Mouse (Mus musculus) heart, embryonic 12.5 days (tissue): ENCODE measurements around the gene Atg16l1. TPM values are rescaled to one million over a fixed set of nuclear protein-coding genes. Genes with fewer than 3 reads are reported as not detected.

ENCODE experiments used
- ATAC-seq: fragments of 200-750 bp; cut with Nextera tagmentation; 2 replicates; pipeline ENCODE4 v1.8.0; 2017; ENCODE audit warnings: moderate TSS enrichment, moderate library complexity; ENCODE audit not compliant: insufficient number of reproducible peaks, low FRiP score
- H3K27ac ChIP-seq: fragments of 300-500 bp; sonication (generic); 2 replicates; pipeline ENCODE4 v1.5.1; 2016; ENCODE audit warnings: mild to moderate bottlenecking, moderate library complexity; ENCODE audit not compliant: poor library complexity, severe bottlenecking
- H3K27me3 ChIP-seq: fragments of 300-500 bp; sonication (generic); replicated peaks from 2 replicates; pipeline ENCODE4 v1.6.1; 2016; ENCODE audit warnings: mild to moderate bottlenecking, moderate library complexity
- H3K36me3 ChIP-seq: fragments of 300-500 bp; sonication (generic); 2 replicates; pipeline ENCODE4 v1.6.1; 2016; ENCODE audit warnings: mild to moderate bottlenecking, moderate library complexity
- H3K4me1 ChIP-seq: fragments of 300-500 bp; sonication (generic); replicated peaks from 2 replicates; pipeline ENCODE4 v1.6.1; 2016; ENCODE audit warnings: mild to moderate bottlenecking
- H3K4me2 ChIP-seq: fragments of 300-500 bp; sonication (generic); 2 replicates; pipeline ENCODE4 v1.6.1; 2016; ENCODE audit warnings: mild to moderate bottlenecking, moderate library complexity
- H3K4me3 ChIP-seq: fragments of 300-500 bp; sonication (generic); 2 replicates; pipeline ENCODE4 v1.5.1; 2016; ENCODE audit warnings: mild to moderate bottlenecking
- H3K9ac ChIP-seq: fragments of 300-500 bp; sonication (generic); 2 replicates; pipeline ENCODE4 v1.6.1; 2016; ENCODE audit warnings: mild to moderate bottlenecking, moderate library complexity
- H3K9me3 ChIP-seq: fragments of 300-500 bp; sonication (generic); replicated peaks from 2 replicates; pipeline ENCODE4 v1.6.1; 2016; ENCODE audit warnings: mild to moderate bottlenecking, moderate library complexity
- WGBS: fragments of 180-500 bp; shearing (Covaris S2); methylation state at CpG from one replicate; pipeline ENCODE4 v1.1.7; 2016; 5-methylcytosine and 5-hydroxymethylcytosine counted together
- polyA plus RNA-seq: library from polyadenylated mRNA; unstranded; fragments of >200 nt; fragmentation: Nextera tagmentation; extraction: Ambion mirVana; gene quantifications from 2 replicates; pipeline ENCODE4 v1.2.1, GENCODE M21; 2016

The Atg16l1 gene
- polyA plus RNA-seq, 1 experiment from 2014 or later: 30.5 TPM

DNA sequence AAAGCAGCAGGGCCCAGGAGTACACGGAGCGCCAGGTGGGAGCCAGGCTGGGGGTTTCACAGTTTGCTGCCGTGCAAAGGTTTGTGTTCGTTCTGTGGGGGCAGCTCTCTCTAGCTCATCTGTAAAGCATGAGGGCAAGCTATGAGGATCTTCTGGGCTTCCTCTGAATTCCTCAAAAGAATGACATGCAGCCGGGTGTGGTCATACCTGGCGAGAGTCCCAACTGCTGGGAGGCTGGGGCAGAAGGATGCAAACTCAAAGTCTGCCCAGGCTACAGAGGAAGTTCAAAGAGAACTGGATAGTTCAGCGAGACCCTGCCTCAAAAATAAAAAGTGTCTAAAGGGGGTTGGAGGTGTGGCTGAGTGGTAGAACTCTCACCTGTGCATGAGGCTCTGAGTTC, 25.4 kb upstream of the Atg16l1 start:
- WGBS: 77% methylated on average over 7 of the region's 7 CpGs
- no peak overlapping the region for H3K4me2 ChIP-seq
- H3K36me3 ChIP-seq: no peaks in the 10 kb centered on the region
- H3K27ac ChIP-seq: no peak overlapping the region
- H3K9me3 ChIP-seq: no peaks in the 10 kb centered on the region
- ATAC-seq: no peak
- H3K27me3 ChIP-seq: no peaks in the 10 kb centered on the region
- H3K4me3 ChIP-seq: no peak overlapping the region
- H3K4me1 ChIP-seq: no peaks in the 10 kb centered on the region
- no peak overlapping the region for H3K9ac ChIP-seq

DNA sequence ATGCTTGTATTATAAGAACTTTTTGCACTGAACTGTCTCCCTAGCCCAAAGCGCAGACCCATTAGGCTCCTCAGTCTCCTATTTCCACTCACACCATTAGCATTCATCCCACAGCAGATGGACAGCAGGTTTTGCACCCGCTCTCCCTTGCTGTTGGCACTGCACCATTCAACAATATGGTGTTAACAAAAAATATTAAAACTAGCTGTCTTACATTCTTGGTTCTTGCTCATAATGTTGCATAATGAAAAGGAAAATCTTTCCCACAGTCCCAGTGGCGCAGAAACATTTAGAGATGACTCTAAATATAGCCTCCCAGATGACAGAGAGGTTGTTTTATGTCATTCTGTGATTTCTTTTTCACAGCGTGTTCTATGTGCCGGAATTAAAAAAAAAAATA, 22.5 kb upstream of the Atg16l1 start:
- Histone ChIP-seq H3K9me3 (no peaks in the 10 kb centered on the region), H3K4me2 (no peak overlapping the region), H3K4me1 (no peaks in the 10 kb centered on the region), H3K4me3 (no peak overlapping the region), H3K9ac (no peak overlapping the region), H3K36me3 (no peaks in the 10 kb centered on the region), H3K27me3 (no peaks in the 10 kb centered on the region), H3K27ac (no peak overlapping the region)
- no peak for ATAC-seq
- WGBS: 79% methylated on average over 5 of the region's 5 CpGs

DNA sequence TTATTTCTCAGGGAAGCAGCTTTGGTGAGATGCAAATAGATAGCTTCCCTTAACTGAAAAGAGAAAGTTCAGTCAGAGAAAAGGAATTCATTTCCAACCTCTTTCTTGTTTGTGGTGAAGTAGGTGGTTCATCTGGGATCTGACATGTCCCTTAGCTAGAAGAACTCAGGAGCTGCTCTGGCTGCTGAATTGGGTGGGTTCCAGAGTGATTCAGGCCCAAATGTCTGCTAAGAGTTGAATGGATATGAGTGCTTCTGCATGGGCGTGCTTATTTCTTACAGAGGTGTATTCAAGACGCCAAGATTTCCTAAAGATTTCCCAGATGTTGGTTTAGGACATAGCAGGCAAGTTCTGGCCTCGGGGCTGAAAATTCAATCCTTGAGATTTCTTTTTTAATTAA, 21.5 kb upstream of the Atg16l1 start:
- H3K4me3 ChIP-seq: no peak overlapping the region
- H3K9me3 ChIP-seq: no peaks in the 10 kb centered on the region
- 68% methylated on average over 3 of the region's 3 CpGs for WGBS
- no peaks in the 10 kb centered on the region for H3K36me3 ChIP-seq
- no peak overlapping the region for H3K9ac ChIP-seq
- ATAC-seq: no peak
- H3K4me2 ChIP-seq: no peak overlapping the region
- no peaks in the 10 kb centered on the region for H3K27me3 ChIP-seq
- no peaks in the 10 kb centered on the region for H3K4me1 ChIP-seq
- H3K27ac ChIP-seq: no peak overlapping the region

DNA sequence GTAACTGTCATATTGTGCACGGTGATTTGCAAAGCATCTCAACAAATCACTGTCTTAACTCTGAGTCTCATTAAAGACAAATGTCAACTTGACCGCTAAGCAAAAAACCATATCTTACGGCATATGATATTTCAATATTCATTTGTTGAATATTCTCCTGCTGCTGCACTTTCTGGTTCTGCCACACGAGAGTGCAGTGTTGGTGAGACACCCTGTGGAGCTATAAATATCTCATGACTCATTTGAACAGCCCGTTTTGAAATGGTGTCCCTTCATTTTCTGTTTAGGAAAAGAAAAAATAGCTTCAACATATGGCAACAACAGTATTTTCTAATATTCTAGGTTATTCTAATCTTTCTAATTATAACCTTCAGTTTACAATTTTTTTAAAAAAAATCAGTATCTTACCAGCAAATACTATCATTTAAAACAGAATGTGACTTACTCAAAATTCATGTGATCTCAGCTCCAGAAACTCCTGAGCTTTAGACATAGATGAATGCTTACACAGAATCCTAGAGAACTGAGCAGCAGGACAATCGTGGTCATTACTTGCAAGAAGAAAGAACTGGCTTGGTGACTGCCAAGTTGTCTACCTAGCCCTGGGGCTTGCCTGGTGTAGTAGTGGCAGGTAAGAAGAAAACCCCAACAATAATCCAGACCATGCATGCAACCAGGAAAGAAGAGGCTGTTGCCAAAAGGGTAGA, 14.9 kb upstream of the Atg16l1 start:
- no peak for ATAC-seq

DNA sequence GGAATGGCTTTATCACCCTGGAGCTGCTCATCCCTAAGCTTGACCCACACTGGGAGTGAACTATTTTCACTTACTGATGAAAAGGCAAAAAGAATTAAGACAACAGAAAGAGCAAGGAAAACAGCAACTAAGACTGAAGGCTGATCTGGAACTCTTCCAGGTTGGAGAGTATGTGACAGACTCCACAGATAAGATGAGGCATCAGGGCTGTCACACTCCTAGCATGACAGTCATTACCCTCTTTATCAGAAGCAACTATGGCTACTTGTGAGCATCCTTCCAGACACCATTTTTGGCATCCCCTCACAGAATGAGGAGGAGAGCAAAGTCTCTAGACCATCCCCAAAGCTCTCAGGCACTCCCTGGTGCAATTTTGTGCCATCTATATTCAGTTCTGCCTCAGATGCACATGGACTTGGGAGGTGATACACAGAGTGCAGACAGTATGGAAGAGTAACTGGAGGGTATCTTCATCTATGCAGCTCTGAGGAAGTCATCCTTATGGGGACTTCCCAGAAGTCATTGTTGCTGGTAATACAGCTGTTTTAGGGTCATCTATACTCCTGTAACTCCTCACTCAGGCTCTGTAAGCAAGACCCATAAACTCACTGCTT, 6.2 kb upstream of the Atg16l1 start:
- ATAC-seq: no peak

More for the DNA sequence above, 14.9 kb upstream of the Atg16l1 start:
- no peaks in the 10 kb centered on the region for H3K4me1 ChIP-seq
- H3K9ac ChIP-seq: no peak overlapping the region
- H3K27ac ChIP-seq: no peak overlapping the region
- no peaks in the 10 kb centered on the region for H3K9me3 ChIP-seq
- no peak overlapping the region for H3K4me3 ChIP-seq
- H3K27me3 ChIP-seq: no peaks in the 10 kb centered on the region
- no peaks in the 10 kb centered on the region for H3K36me3 ChIP-seq
- no peak overlapping the region for H3K4me2 ChIP-seq
- WGBS: 50% methylated on average over 6 of the region's 6 CpGs

DNA sequence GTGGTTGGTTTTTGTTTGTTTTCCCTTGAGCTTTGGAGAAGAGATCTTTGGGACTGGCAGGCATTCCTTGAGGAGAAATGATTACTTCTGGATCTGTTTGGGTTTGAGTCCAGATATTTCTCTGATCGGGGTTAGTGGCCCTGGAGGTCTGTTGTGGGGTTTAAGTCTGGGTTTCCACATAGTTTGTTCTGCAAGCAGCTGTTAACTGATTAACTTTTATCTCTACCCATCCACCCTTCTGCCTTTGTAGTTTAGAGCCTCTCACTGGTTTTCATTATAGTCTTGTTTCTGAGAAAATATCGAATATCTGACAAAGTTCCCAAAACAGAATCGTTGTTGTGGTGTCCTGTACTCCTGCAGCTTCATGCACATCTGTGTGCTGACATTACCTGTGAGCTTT, 8.2 kb downstream of the Atg16l1 start:
- Histone ChIP-seq H3K9ac (no peak overlapping the region), H3K4me3 (no peak overlapping the region), H3K9me3 (no peaks in the 10 kb centered on the region), H3K27ac (no peak overlapping the region), H3K4me2 (no peak overlapping the region), H3K4me1 (no peaks in the 10 kb centered on the region), H3K36me3 (peaks cover 80% of the 10 kb centered on the region), H3K27me3 (no peaks in the 10 kb centered on the region)
- no peak for ATAC-seq
- 80% methylated on average over 3 of the region's 3 CpGs for WGBS

More for the DNA sequence above, 6.2 kb upstream of the Atg16l1 start:
- H3K4me2 ChIP-seq: no peak overlapping the region
- no peak overlapping the region for H3K9ac ChIP-seq
- no peaks in the 10 kb centered on the region for H3K4me1 ChIP-seq
- no peak overlapping the region for H3K4me3 ChIP-seq
- no peaks in the 10 kb centered on the region for H3K36me3 ChIP-seq
- H3K27me3 ChIP-seq: peaks cover 20% of the 10 kb centered on the region; the same call in 1 of the 2 replicates
- H3K27ac ChIP-seq: no peak overlapping the region
- no peaks in the 10 kb centered on the region for H3K9me3 ChIP-seq

DNA sequence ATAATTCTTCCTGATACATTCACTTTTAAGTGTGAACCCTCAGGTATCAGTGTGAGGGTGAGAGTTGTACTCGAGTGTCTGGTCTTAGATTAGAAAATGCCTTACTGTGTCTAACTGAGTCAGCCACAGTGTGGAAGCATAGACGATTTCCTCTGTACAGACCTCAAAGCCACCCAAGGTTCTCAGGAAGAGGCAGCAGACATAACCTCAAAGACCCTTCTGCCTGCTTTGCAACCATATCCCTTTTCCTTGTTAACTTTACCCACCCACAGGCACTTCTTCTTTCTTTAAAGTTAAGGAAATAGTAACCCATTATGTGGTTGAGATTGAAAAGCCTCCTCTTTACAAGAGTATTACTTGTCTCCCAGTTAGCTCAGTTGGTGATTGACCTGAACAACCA, 10.1 kb downstream of the Atg16l1 start:
- Histone ChIP-seq H3K36me3 (peaks cover 86% of the 10 kb centered on the region), H3K4me3 (no peak overlapping the region), H3K4me1 (no peaks in the 10 kb centered on the region), H3K9ac (no peak overlapping the region), H3K9me3 (no peaks in the 10 kb centered on the region), H3K27me3 (no peaks in the 10 kb centered on the region), H3K4me2 (no peak overlapping the region), H3K27ac (no peak overlapping the region)
- 91% methylated on average over 2 of the region's 2 CpGs for WGBS
- no peak for ATAC-seq

DNA sequence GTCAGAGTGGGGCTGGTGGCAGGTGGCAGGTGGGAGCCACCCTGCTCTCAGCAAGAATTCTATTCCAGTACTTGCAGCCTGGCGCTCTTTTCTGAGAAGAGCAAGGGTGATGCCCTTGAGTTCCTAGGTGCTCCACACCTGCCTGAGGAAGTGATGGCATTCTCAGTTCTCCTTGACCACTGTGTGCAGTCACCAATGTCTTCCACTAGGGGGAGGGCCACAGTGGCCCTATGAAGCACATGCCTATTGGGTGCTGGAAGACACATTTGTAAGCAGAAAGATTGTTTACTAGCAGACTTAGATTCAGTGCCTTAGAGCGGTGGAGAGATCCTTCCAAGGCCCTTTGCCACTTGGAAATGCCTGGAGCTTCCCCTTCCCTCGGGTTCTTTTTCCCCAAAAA, 10.6 kb downstream of the Atg16l1 start:
- Histone ChIP-seq H3K4me3 (no peak overlapping the region), H3K9ac (no peak overlapping the region), H3K4me2 (no peak overlapping the region), H3K27ac (no peak overlapping the region), H3K4me1 (no peaks in the 10 kb centered on the region), H3K36me3 (peaks cover 88% of the 10 kb centered on the region), H3K9me3 (no peaks in the 10 kb centered on the region), H3K27me3 (no peaks in the 10 kb centered on the region)
- no peak for ATAC-seq
- 94% methylated on average over 3 of the region's 3 CpGs for WGBS

DNA sequence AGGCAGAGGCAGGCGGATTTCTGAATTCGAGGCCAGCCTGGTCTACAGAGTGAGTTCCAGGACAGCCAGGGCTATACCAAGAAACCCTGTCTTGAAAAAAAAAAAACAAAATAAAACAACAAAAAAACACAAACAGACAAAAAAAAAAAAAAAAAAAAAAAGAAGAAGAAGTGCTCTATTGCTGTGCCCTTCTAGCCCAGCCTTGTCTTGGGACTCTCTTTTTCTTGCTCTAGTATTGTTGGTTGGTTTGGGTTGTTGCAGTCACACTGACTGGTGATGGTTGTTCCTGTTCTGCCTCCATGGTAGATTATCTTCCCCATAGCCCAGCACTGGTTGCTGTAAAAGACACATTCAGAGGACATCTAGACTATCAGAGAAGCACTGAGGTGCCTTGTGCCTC, 13.6 kb downstream of the Atg16l1 start:
- Histone ChIP-seq H3K27ac (no peak overlapping the region), H3K4me1 (no peaks in the 10 kb centered on the region), H3K36me3 (peaks cover 90% of the 10 kb centered on the region), H3K9me3 (no peaks in the 10 kb centered on the region), H3K4me3 (no peak overlapping the region), H3K27me3 (no peaks in the 10 kb centered on the region), H3K4me2 (no peak overlapping the region), H3K9ac (no peak overlapping the region)
- no peak for ATAC-seq
- WGBS: 100% methylated on average over 2 of the region's 2 CpGs

DNA sequence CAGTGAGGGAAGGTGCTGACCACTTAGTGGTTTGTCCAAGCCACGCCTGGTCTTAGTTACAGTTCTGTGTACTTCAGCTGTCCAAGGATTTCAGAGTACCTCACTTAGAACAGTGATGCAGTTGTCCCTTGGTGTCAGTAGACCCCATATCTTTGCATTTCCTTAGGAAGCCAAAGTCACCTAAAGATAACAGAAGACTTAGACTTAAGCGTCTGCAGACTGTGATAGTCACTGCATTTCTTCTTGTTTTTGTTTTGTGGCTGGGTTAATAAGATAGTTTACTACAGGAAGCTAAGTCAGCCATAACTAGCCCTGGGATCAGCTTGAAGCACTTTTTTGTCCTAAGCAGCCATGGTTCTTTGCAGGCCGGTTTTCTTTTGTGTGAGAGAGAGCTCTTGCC, 14.8 kb downstream of the Atg16l1 start:
- Histone ChIP-seq H3K4me3 (no peak overlapping the region), H3K4me1 (no peaks in the 10 kb centered on the region), H3K9me3 (no peaks in the 10 kb centered on the region), H3K27ac (no peak overlapping the region), H3K9ac (no peak overlapping the region), H3K36me3 (peaks cover 90% of the 10 kb centered on the region), H3K4me2 (no peak overlapping the region), H3K27me3 (no peaks in the 10 kb centered on the region)
- 69% methylated on average over 3 of the region's 3 CpGs for WGBS
- ATAC-seq: no peak

DNA sequence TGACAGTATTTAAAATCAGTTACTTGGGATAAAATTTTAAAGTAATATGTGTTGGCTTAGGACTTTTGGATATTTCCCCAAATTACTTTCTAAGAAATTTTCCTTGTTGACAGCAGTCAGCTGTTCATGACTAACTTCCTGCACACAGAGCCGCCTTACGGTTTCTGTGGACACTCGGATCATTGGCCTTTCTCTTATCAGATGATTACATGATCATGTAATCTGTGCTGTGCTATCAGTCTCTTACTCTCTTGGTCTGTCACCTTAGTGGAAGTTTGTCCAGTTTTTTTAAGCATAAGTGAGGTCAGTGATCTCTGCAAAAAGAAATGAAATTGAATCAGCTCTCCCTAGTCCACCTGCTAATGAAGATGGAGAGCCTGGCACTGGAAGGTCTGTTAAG, 16.1 kb downstream of the Atg16l1 start:
- H3K9ac ChIP-seq: no peak overlapping the region
- H3K4me1 ChIP-seq: no peaks in the 10 kb centered on the region
- H3K4me3 ChIP-seq: no peak overlapping the region
- no peaks in the 10 kb centered on the region for H3K9me3 ChIP-seq
- 85% methylated on average over 3 of the region's 3 CpGs for WGBS
- no peak overlapping the region for H3K27ac ChIP-seq
- no peak for ATAC-seq
- no peaks in the 10 kb centered on the region for H3K27me3 ChIP-seq
- H3K36me3 ChIP-seq: peaks cover 90% of the 10 kb centered on the region
- H3K4me2 ChIP-seq: no peak overlapping the region

DNA sequence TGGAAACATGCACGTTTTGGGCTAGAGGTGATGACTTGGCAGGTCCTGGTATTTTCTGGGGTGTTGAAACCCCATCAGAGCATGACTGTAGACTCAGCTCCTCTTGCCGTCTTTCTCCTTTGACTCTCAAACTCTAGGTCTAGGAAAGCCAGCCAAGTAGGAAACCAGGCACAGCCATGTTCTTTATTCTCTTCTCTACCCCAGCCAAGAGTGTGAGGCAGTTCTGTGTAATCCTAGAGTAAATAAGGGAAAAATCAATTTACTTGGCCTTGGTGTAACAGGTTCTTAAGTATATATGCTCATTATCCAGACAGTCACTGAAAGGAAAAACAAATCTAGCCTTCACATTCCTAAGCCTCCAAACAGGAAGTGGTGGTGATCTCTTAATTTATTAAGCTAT, 17.7 kb downstream of the Atg16l1 start:
- Histone ChIP-seq H3K4me2 (no peak overlapping the region), H3K4me3 (no peak overlapping the region), H3K4me1 (no peaks in the 10 kb centered on the region), H3K36me3 (peaks cover 90% of the 10 kb centered on the region), H3K27ac (no peak overlapping the region), H3K27me3 (no peaks in the 10 kb centered on the region), H3K9ac (no peak overlapping the region), H3K9me3 (no peaks in the 10 kb centered on the region)
- 86% methylated on average over 2 of the region's 2 CpGs for WGBS
- ATAC-seq: no peak
